Mouse (Mus musculus) macrophage (primary cell): ENCODE data around the gene Dennd1a. TPM values are rescaled to one million over a fixed set of nuclear protein-coding genes. Genes with fewer than 3 reads are reported as not detected.

Experiments
- H3K27ac ChIP-seq: fragments of 350-480 bp; formaldehyde crosslinking; 2 replicates; pipeline ENCODE4 v1.9.0; 2021
- H3K36me3 ChIP-seq: fragments of 350-480 bp; formaldehyde crosslinking; 2 replicates; pipeline ENCODE4 v1.9.0; 2021; ENCODE audit errors: inconsistent target
- H3K4me3 ChIP-seq: fragments of 350-480 bp; formaldehyde crosslinking; 2 replicates; pipeline ENCODE4 v1.9.0; 2021; ENCODE audit errors: inconsistent target
- H3K79me2 ChIP-seq: fragments of 350-480 bp; formaldehyde crosslinking; 2 replicates; pipeline ENCODE4 v1.9.0; 2021; ENCODE audit errors: inconsistent target
- WGBS: methylation state at CpG from one replicate; pipeline ENCODE4 v1.1.7; 2026; ENCODE audit warnings: inconsistent platforms; ENCODE audit not compliant: missing documents; 5-methylcytosine and 5-hydroxymethylcytosine counted together
- polyA plus RNA-seq: library from polyadenylated mRNA; stranded (reverse); fragments of 250-400 nt; gene quantifications from 3 replicates; pipeline ENCODE4 v1.2.4, GENCODE M21; 2018; ENCODE audit warnings: inconsistent platforms

The Dennd1a gene
- polyA plus RNA-seq, 1 experiment from 2014 or later, result 84.5 TPM

DNA sequence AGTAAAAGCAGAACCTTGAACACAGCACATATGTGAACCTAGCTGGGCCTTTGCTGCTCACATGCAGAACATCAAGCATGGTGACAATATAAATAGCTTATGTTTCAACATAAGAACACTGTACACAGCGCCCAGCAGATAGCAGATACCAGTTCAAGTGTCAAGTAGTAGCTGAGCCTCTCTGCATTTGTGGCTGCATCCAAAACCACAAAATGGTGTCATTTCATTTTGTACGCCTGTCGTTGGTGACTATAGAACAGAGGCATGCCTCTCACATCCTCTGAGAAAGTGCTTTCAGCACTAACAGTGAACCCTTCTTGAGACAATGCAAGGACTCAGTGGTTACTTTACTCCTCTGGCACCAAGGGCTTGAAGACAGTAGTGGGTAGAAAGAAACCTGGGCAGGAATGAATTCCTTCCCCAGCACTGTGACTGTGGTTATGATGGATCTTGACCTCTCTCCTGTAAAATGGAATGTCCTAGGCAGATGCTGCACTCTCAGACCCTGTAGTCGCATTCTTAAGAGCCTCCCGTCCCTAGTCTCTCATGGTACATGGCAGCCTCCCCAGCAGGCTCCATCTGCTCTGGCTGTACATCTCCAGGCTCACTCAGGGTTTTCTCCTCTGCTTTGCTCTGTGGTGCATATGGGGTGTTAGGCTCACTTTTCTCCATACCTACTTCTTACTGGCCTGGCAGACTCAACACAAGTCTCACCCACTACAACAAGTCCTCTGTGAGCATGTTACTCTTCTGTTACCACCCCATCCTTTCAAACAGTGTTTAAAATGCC lies 154.0 kb downstream of the Dennd1a start:
- 0 out of 2 replicates have a peak, but pooled peaks cover 4% of the 10 kb centered on the region for H3K36me3 ChIP-seq
- no peak overlapping the region for H3K4me3 ChIP-seq
- H3K27ac ChIP-seq, result no peak overlapping the region
- H3K79me2 ChIP-seq, result peaks cover 58% of the 10 kb centered on the region; the same call in 1 of the 2 replicates
- WGBS, result 89% methylated on average over 5 of the region's 5 CpGs

DNA sequence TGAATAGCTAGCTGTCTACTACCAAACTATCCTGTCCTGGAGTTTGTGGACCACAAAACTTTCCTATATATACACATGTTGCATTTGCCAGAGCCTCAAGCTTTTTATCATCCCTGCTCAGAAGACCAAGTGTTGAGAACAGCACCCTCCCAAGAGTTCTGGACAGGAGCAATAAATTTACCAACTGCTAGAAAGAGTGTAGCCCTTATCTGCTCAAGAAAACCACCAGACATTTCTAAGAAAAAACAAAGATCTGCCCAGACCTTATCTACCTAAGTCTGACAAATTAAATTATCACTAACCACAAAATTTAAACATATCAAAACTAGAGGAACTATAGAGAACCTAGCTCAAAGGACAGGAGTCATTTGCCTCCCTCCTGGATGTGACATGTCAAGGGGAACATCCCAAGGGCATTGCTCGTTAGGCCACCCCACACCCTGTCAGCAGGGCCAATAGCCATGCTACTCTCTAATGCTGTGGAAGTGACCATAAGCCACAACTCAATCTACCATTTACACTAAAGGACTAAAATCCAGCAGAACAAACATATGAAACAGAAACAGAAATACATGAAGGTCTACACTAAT lies 154.9 kb downstream of the Dennd1a start:
- Histone ChIP-seq H3K36me3 (0 out of 2 replicates have a peak, but pooled peaks cover 4% of the 10 kb centered on the region), H3K4me3 (no peak overlapping the region), H3K27ac (no peak overlapping the region), H3K79me2 (peaks cover 51% of the 10 kb centered on the region; the same call in 1 of the 2 replicates)
- 80% methylated on average over 1 of the region's 1 CpGs for WGBS

DNA sequence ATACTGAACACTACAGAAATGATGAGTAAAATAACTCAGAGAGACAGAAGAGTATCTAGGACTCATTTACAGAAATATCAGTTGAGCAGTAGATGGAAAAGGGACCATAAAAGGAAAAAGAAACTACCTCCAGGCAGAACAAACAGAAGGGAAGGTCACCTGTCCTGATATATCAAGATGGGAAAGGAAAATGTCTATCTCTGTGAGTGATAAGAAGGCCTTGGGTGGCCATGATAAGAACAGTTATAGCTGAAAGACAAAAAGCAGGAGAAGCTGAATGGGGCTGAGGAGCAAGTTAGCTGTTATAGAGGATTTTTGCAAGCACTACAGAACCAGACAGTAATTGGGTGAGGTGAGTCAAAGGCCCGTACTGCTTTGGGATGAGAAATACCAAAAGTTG lies 155.7 kb downstream of the Dennd1a start:
- Histone ChIP-seq H3K36me3 (peaks cover 9% of the 10 kb centered on the region; the same call in 1 of the 2 replicates), H3K4me3 (no peak overlapping the region), H3K27ac (no peak overlapping the region), H3K79me2 (peaks cover 45% of the 10 kb centered on the region; the same call in 1 of the 2 replicates)
- 94% methylated on average over 1 of the region's 1 CpGs for WGBS

DNA sequence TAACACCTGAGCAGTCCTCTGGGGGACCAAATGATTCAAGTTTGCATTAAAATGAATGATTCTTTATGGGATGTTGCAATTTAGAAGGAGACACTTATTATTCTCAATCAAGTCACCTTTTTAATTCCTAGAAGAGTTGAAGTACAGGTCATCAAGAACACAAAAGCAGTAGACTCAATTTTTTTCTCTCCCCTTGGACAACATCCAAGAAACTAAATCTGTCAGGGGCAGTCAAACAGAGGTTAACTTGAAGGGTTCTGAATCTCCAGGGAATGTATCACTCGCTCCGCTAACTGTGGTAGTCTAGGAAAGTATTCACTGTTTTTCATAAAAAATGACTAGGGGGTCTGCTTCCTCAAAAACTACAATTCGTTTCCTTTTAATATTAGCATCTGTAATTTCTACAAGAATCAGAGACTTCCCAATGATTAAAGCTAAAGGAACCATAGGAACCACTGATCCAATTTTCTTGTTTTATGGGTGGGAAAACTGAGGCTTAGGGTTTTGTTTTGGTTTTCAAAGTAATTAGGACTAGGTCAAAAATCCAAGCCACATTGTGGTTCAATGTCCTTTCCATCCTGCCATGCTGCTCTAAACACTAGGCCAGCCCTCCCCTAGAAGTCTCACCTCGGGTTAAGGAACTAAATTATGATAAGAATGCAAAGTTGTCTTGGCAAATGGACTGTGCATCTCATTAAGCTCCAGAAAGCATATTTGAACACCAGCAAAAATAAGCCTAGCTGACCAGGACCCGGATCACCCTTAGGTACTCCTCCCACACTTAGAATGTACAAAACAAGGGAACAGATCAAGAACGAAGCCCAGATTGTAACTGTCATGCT lies 157.0 kb downstream of the Dennd1a start:
- Histone ChIP-seq H3K36me3 (peaks cover 21% of the 10 kb centered on the region; the same call in 1 of the 2 replicates), H3K4me3 (no peak overlapping the region), H3K79me2 (peaks cover 45% of the 10 kb centered on the region; the same call in 1 of the 2 replicates), H3K27ac (no peak overlapping the region)
- 95% methylated on average over 6 of the region's 6 CpGs for WGBS

DNA sequence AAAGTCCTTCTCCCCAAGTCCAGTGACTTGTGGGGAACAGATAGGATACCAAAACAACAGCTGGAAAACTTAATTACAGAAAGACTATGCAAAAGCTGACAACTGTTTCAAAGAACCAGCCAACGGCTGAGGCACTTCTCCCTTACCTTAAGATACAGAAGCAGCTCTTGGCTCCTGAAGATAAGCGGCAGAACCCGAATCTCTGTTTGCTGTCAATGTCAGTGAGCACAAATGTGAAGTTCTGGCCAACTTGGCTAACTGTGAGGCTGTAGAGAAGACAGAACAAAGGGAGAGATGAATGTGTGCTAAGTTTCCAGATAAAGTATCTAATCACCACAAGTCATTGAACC lies 160.8 kb downstream of the Dennd1a start:
- Histone ChIP-seq H3K4me3 (no peak overlapping the region), H3K79me2 (peaks cover 11% of the 10 kb centered on the region; the same call in 1 of the 2 replicates), H3K36me3 (peaks cover 31% of the 10 kb centered on the region; the same call in 1 of the 2 replicates), H3K27ac (no peak overlapping the region)
- WGBS, result 97% methylated on average over 3 of the region's 3 CpGs

DNA sequence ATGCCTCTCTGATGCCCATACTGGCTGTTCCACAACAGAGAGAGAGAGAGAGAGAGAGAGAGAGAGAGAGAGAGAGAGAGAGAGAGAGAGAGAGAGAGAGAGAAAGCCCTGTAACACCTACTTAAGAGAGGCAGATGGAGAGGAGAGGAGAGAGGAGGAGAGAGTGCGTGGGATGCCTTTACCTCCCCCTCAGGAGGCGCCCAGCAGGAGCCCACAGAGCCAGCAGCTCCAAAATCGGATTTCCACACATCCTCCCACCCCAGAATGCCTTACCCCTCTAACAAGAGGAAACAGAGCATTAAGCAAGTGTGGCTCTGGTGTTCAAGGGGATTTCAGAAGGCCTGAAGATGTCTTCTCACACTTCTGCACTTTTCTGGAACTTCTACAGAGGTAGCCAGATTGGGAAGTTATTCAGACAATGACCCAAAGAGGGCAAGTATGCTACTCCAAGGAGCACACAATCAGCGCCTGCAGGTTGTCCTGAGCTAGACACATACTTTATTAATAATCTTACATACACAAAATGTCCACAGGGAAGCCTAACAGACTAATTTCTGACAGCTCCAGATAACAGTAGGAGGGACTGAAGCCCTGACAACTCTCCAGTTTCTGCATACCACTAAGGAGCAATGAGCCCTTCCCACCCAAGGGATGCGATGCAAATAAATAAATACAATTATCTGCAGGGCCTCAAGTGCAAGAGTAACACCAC lies 161.4 kb downstream of the Dennd1a start:
- H3K27ac ChIP-seq, result no peak overlapping the region
- no peak overlapping the region for H3K4me3 ChIP-seq
- WGBS, result 96% methylated on average over 5 of the region's 5 CpGs

DNA sequence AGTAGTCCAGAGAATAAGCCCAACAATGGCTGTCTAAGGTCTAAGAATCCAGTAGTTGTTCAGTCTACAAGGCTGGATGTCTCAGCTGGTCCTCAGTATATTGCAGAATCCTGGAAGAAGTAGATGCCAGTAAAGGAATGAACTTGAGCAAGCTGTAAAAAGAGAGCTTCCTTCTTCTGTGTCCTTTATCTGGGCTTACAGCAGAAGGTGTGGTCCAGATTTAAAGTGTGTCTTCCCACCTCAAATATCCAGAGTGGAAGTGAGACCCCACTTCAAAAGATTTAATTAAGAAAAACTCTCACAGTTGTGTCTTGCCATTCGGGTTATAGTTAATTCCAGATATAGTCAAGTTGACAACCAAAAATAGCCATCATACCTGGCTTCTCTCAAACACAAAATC lies 162.5 kb downstream of the Dennd1a start:
- Histone ChIP-seq H3K36me3 (peaks cover 31% of the 10 kb centered on the region; the same call in 1 of the 2 replicates), H3K79me2 (no peaks in the 10 kb centered on the region; the same call in 1 of the 2 replicates), H3K27ac (no peak overlapping the region), H3K4me3 (no peak overlapping the region)
- 100% methylated on average over 1 of the region's 1 CpGs for WGBS

More for the DNA sequence above, 161.4 kb downstream of the Dennd1a start:
- Histone ChIP-seq H3K36me3 (peaks cover 31% of the 10 kb centered on the region; the same call in 1 of the 2 replicates), H3K79me2 (peaks cover 6% of the 10 kb centered on the region; the same call in 1 of the 2 replicates)

DNA sequence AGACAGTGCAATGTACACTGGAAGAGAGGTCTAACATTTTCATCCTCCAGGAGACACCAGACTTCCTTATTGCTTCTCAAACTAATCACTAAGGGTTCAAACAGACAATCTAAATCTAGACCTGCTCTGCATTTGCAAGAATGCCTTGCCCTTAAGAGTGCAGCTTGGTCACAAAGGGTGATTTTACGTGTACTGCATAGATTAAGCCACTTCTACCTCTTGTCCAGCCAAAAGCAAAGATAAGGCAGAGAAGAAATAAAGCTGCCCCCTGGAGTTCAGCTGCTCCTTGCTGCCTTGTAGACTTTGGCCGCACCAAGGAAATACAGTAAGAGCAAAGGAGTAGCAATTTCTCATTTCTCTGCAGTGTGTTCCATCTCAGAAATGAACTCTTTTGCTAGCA lies 172.2 kb downstream of the Dennd1a start:
- no peak overlapping the region for H3K27ac ChIP-seq
- no peaks in the 10 kb centered on the region for H3K36me3 ChIP-seq
- peaks cover 16% of the 10 kb centered on the region; the same call in 1 of the 2 replicates for H3K79me2 ChIP-seq
- 100% methylated on average over 2 of the region's 2 CpGs for WGBS
- H3K4me3 ChIP-seq, result no peak overlapping the region

DNA sequence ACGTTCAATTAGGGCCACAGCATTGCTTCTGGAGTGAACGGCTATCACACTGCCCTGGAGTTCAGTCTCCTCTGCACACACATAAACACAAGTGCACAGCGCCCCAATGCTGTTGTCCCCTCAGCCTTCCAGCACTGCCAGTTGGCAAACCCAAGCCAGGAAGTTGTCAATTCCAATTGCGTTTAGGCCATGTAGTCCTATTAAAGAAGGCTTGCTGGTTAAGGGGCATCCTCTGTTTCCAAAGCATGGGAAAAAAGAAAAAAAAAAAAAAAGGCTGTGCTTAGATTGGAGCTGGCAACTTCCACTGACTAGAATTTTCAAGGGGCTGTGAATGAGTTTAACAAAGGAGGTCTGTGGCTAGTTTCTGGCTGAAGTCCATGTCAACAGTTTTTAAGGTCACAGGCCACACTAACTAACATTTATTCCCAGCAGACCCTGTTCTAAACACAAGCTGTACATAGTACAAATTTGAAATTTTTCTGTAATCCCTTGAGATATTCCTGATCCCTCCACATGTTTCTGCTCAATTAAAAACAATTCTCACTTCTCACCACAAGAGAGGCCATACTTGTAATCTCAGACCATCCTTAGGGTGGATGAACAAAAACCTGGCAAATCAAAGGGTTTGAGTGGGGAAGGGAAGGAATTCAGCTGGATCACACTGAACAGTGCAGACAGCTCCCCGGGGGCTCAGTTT lies 175.4 kb downstream of the Dennd1a start:
- no peak overlapping the region for H3K4me3 ChIP-seq
- H3K27ac ChIP-seq, result no peak overlapping the region
- WGBS, result 94% methylated on average over 5 of the region's 5 CpGs
- no peaks in the 10 kb centered on the region for H3K36me3 ChIP-seq
- peaks cover 44% of the 10 kb centered on the region; the same call in 1 of the 2 replicates for H3K79me2 ChIP-seq

DNA sequence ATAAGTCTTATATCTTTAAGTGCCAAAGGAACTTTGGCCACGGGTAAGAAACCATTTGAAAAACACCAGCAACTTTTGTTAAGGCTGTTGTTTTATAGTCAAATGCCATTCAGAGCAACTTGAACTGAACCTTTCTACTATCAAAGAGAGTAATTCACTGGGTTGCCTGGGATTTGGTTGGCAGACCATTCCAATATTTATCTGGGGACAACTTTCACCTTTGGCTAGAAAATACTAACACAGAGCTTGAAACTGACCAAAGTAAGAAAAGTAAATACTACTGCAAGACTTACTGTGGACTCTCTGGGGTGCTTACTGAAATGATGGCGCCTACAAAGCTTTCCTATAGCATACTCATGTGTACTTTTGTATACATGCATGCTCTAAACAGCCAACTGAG lies 178.6 kb downstream of the Dennd1a start:
- no peak overlapping the region for H3K4me3 ChIP-seq
- H3K27ac ChIP-seq, result no peak overlapping the region
- no peaks in the 10 kb centered on the region for H3K36me3 ChIP-seq
- WGBS, result 97% methylated on average over 2 of the region's 2 CpGs
- H3K79me2 ChIP-seq, result peaks cover 61% of the 10 kb centered on the region; the same call in 1 of the 2 replicates

DNA sequence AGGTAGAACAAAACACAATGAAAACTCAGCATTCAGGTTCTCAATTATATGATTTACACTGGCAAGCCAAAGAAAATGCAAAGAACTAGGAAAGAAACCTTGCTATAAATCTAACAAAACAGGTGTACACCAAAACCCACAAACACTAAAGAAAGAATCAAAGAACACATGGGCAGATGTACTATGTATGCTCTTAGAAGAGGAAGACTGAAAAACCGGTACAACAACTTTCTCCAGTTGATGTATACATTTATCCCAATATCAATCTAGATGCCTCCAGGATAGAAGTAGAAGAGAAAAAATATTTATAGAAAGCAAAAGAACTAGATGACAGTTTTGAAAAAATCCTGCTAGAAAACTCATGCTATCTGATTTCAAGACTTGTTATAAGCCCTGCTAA lies 184.5 kb downstream of the Dennd1a start:
- H3K4me3 ChIP-seq, result no peak overlapping the region
- H3K79me2 ChIP-seq, result peaks cover 82% of the 10 kb centered on the region; the same call in 1 of the 2 replicates
- H3K36me3 ChIP-seq, result no peaks in the 10 kb centered on the region
- WGBS, result no CpG with 5 or more reads among the region's 1 CpGs
- H3K27ac ChIP-seq, result no peak overlapping the region

DNA sequence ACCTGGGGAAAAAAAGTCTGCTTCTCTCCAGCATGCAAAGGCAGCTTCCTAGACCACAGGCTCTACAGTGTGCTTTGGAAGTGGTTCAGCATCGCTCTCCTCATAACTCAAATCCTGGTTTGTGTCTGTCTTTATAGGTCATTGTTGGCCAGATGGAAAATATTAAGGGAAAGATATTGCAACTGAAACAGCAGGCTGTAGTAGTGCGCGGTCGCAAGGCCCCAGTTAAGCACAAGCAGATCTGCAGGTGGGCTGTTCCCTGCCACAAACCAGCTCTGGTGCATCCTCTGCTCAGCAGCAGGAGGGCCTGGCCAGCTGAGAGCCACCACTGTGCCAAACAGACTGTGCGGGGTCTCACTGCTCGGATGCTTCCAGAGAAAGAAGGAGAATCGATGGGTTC lies 186.9 kb downstream of the Dennd1a start:
- peaks cover 83% of the 10 kb centered on the region; the same call in 1 of the 2 replicates for H3K79me2 ChIP-seq
- 93% methylated on average over 7 of the region's 7 CpGs for WGBS

DNA sequence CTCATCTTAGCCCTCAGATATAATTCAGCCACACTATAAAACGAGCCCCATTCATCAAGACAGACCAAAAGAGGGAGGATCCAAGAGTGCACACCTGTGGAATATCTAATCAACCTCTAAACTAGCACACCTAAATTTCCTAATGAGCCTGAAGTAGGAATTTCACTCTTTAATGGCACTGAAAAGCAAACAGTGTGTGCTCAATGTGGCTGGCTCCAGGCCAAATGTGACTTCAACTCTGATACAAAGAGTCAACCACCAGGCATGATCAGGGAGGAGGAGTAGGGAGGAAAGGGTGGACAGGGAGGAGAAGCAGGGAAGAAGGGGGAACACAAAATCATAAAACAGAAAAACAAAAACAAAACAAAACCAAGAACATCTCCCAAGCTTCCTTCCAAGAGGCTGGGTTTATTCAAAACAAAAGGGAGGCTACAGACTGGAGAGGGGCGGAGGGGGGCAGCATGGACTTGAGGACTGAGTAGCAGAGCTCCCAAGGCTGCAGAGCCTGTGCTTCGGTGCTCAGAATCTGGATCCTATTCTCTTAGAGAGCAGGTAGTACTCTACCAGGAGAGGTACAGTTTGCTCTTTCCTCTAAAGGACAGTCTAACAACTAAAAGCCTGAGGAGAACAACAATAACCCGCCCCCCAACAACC lies 187.9 kb downstream of the Dennd1a start:
- Histone ChIP-seq H3K27ac (no peak overlapping the region), H3K36me3 (no peaks in the 10 kb centered on the region), H3K79me2 (peaks cover 92% of the 10 kb centered on the region; the same call in 1 of the 2 replicates), H3K4me3 (no peak overlapping the region)
- 95% methylated on average over 4 of the region's 4 CpGs for WGBS

More for the DNA sequence above, 186.9 kb downstream of the Dennd1a start:
- H3K4me3 ChIP-seq, result no peak overlapping the region
- H3K36me3 ChIP-seq, result no peaks in the 10 kb centered on the region
- no peak overlapping the region for H3K27ac ChIP-seq
